Mouse (Mus musculus) liver, adult 2 months (tissue): ENCODE results near the gene Emc8. TPM values are rescaled to one million over a fixed set of nuclear protein-coding genes. Genes with fewer than 3 reads are reported as not detected.

Experiments used
- DNase-seq: peaks from one replicate; pipeline ENCODE4 v3.0.0-alpha.2; 2011; ENCODE audit warnings: low read depth, low spot score; ENCODE audit errors: extremely low read depth
- H3K27ac ChIP-seq: fragments of 200-500 bp; replicated peaks from 2 replicates; pipeline ENCODE4 v1.5.1; 2012; ENCODE audit warnings: low read depth, mild to moderate bottlenecking, control low read depth, inconsistent platforms, low read length; ENCODE audit not compliant: insufficient read depth
- H3K27me3 ChIP-seq: fragments of 200-500 bp; 2 replicates; pipeline ENCODE4 v1.6.1; 2012; ENCODE audit warnings: mild to moderate bottlenecking, moderate library complexity, low read length, inconsistent platforms; ENCODE audit not compliant: control insufficient read depth, insufficient read depth
- H3K36me3 ChIP-seq: fragments of 200-500 bp; 2 replicates; pipeline ENCODE4 v1.6.1; 2012; ENCODE audit warnings: low read length, inconsistent platforms; ENCODE audit not compliant: control insufficient read depth, insufficient read depth
- H3K4me1 ChIP-seq: fragments of 200-500 bp; 2 replicates; pipeline ENCODE4 v1.6.1; 2011; ENCODE audit warnings: low read length; ENCODE audit not compliant: control insufficient read depth, insufficient read depth
- H3K4me3 ChIP-seq: fragments of 200-500 bp; 2 replicates; pipeline ENCODE4 v1.5.1; 2011; ENCODE audit warnings: low read depth, mild to moderate bottlenecking, control low read depth, low read length, moderate library complexity; ENCODE audit not compliant: insufficient read depth
- H3K79me2 ChIP-seq: fragments of 200-500 bp; 2 replicates; pipeline ENCODE4 v1.6.1; 2012; ENCODE audit warnings: inconsistent platforms, mild to moderate bottlenecking, low read length, moderate library complexity; ENCODE audit not compliant: control insufficient read depth, insufficient read depth
- H3K9ac ChIP-seq: fragments of 200-500 bp; 2 replicates; pipeline ENCODE4 v1.6.1; 2012; ENCODE audit warnings: low read depth, mild to moderate bottlenecking, control low read depth, inconsistent platforms, low read length
- CTCF ChIP-seq: fragments of 200-500 bp; IDR thresholded peaks from 2 replicates; pipeline ENCODE4 v1.5.1; 2011; ENCODE audit warnings: low read depth, low read length, control low read depth
- POLR2A ChIP-seq: fragments of 200-500 bp; IDR thresholded peaks from 2 replicates; pipeline ENCODE4 v1.6.1; 2011; ENCODE audit warnings: low read length, control low read depth; ENCODE audit not compliant: insufficient read depth; ENCODE audit errors: extremely low read depth
- WGBS: fragments of 180-500 bp; shearing (Covaris S2); methylation state at CpG from one replicate; pipeline ENCODE4 v1.1.7; 2018; 5-methylcytosine and 5-hydroxymethylcytosine counted together
- polyA plus RNA-seq: library from polyadenylated mRNA; depleted of rRNA; stranded (reverse); fragments of >200 nt; gene quantifications from 2 replicates; pipeline ENCODE4 v1.2.3, GENCODE M21; 2012
- total RNA-seq: library from RNA; depleted of rRNA; stranded (reverse); fragments of >200 nt; gene quantifications from 2 replicates; pipeline ENCODE4 v1.2.3, GENCODE M21; 2014

Emc8 gene
- total and polyA plus RNA-seq, 2 experiments: 6.7 to 47.8 TPM

GRCm38 (mm10) chr8:120626461-120626860, 41.9 kb downstream of the Emc8 start:
- H3K27ac ChIP-seq: no peak overlapping the region
- H3K36me3 ChIP-seq: no peaks in the 10 kb centered on the region
- H3K9ac ChIP-seq: no peak overlapping the region
- H3K79me2 ChIP-seq: no peaks in the 10 kb centered on the region
- H3K4me3 ChIP-seq: no peak overlapping the region
- peaks cover 6% of the 10 kb centered on the region for H3K4me1 ChIP-seq
- no peak for DNase-seq
- WGBS: 89% methylated on average over 11 of the region's 11 CpGs
- no peak for TF ChIP-seq POLR2A
- TF ChIP-seq CTCF: no peak
- H3K27me3 ChIP-seq: no peaks in the 10 kb centered on the region

GRCm38 (mm10) chr8:120623608-120624007, 44.8 kb downstream of the Emc8 start:
- TF ChIP-seq CTCF: no peak
- Histone ChIP-seq H3K79me2 (no peaks in the 10 kb centered on the region), H3K27ac (no peak overlapping the region), H3K36me3 (no peaks in the 10 kb centered on the region), H3K4me1 (peaks cover 25% of the 10 kb centered on the region), H3K27me3 (no peaks in the 10 kb centered on the region), H3K4me3 (no peak overlapping the region), H3K9ac (no peak overlapping the region)
- 83% methylated on average over 2 of the region's 2 CpGs for WGBS
- no peak for DNase-seq

GRCm38 (mm10) chr8:120622161-120622560, 46.2 kb downstream of the Emc8 start:
- Histone ChIP-seq H3K27me3 (no peaks in the 10 kb centered on the region), H3K4me3 (no peak overlapping the region), H3K79me2 (no peaks in the 10 kb centered on the region), H3K9ac (peak overlapping the region; percentile 24; the same call in 1 of the 2 replicates), H3K4me1 (peaks cover 28% of the 10 kb centered on the region), H3K27ac (peak overlapping the region; percentile 85), H3K36me3 (no peaks in the 10 kb centered on the region)
- DNase-seq: peak; percentile 81
- TF ChIP-seq CTCF: no peak
- TF ChIP-seq POLR2A: no peak
- WGBS: 25% methylated on average over 14 of the region's 14 CpGs

DNA sequence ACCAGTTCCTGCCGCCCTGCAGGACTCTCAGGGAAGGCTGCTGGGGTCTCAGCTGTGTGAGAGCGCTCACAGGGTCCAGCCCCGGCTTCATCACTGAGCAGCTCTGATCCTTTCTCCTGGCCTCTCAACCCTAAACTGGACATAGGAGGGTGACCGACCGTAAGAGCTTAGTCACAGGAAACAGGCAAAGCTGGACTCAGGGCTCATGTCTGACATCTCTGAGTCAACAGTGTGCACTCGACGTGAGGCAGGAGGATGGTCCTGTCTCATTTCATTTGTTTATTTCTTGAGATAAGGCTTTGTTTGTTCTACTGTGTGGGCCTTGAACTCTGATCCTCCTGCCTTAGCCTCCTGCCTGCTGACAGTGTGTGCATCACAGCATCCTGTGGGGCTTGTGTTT, 47.9 kb downstream of the Emc8 start:
- Histone ChIP-seq H3K27ac (peak overlapping the region; percentile 96), H3K79me2 (no peaks in the 10 kb centered on the region), H3K9ac (peak overlapping the region; percentile 45), H3K4me1 (peaks cover 28% of the 10 kb centered on the region), H3K36me3 (no peaks in the 10 kb centered on the region), H3K4me3 (no peak overlapping the region), H3K27me3 (no peaks in the 10 kb centered on the region)
- peak; percentile 68 for DNase-seq
- no peak for TF ChIP-seq CTCF
- TF ChIP-seq POLR2A: no peak
- WGBS: 24% methylated on average over 7 of the region's 7 CpGs

DNA sequence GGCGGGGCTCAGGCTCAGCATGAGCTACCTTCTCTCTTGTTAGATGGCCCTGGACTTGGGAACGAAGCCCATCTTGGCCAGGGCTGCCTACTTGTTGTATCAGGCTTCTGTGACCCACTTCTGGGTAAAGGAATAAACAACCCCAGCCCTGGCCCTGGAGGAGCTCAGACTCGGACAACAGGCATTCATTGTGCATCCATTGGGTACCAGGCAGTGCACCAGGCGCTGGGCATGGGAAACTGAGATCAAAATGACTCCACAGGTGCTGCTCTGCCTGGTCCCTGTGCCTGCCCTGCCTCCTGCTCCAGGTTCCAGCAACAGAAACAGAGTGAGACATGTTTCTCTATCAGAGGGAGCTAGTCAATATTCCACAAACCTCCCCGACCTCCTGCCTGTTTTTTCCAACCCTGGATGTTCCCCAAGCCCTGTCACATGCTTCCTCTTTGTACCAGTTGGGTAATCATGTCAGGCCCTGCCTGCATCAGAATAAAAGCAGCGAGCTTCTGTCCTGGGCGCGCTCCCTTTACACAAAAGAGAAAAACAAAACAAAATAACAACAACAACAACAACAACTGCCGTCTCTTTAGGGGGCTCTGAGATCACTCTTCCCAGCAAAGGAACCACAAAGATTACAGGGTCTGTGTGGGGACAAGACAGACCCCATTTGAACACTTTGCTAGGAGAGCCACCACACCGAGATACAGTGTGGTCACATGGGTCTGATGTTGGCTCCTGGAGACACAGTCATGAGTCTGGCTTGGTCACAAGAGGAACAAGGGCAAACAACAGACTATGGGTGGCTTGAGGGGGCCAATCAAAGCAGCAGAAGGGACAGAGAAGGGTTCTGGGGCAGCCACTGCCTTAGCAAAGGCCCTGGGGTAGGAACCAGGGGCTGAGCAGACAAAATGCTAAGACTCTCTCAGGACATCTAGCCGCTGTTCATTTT, 48.9 kb downstream of the Emc8 start:
- peaks cover 28% of the 10 kb centered on the region for H3K4me1 ChIP-seq
- H3K27me3 ChIP-seq: no peaks in the 10 kb centered on the region
- 29% methylated on average over 11 of the region's 11 CpGs for WGBS

DNA sequence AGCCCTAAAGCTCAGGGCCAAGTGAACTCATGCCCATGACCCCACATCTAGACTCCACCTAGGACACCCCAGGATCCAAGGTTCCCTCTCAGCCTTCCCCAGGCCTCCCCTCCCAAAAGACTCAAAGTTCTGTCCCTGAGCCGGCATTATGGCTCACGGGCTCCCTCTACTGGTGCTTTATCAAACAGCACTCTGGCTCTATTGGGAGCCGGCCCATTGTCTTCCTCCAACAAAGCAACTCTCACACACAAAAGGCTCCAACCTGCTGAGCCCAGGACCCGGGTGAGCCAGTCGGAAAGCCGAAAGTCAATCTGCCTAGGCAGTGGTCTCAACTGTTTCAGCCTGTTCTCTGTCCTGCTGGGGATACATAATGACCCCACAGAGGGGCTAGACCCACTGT, 50.3 kb downstream of the Emc8 start:
- TF ChIP-seq CTCF (peak; percentile 84), POLR2A (no peak)
- Histone ChIP-seq H3K36me3 (no peaks in the 10 kb centered on the region), H3K27me3 (no peaks in the 10 kb centered on the region), H3K9ac (no peak overlapping the region), H3K79me2 (no peaks in the 10 kb centered on the region), H3K4me3 (no peak overlapping the region), H3K27ac (peak overlapping the region; percentile 54; the same call in 1 of the 2 replicates), H3K4me1 (peaks cover 28% of the 10 kb centered on the region)
- WGBS: 0% methylated on average over 6 of the region's 6 CpGs
- peak; percentile 40 for DNase-seq

More for the DNA sequence above, 48.9 kb downstream of the Emc8 start:
- TF ChIP-seq POLR2A: no peak
- no peak for TF ChIP-seq CTCF
- H3K4me3 ChIP-seq: no peak overlapping the region
- no peaks in the 10 kb centered on the region for H3K36me3 ChIP-seq
- H3K9ac ChIP-seq: peak overlapping the region; percentile 45
- peak overlapping the region; percentile 96 for H3K27ac ChIP-seq
- peak; percentile 95 for DNase-seq
- no peaks in the 10 kb centered on the region for H3K79me2 ChIP-seq
